Mouse (Mus musculus) olfactory bulb, adult 2 months (tissue): ENCODE measurements at regions not wholly inside any gene's neighbourhood (a gene's known extent, or its start where the extent isn't known, plus 50 kb on each side); places are given as distances from the start of the nearest gene placed in this dataset.

Experiments
- H3K27ac ChIP-seq: fragments of 200-500 bp; 2 replicates; pipeline ENCODE4 v1.5.1; 2012; ENCODE audit warnings: low read depth, low read length; ENCODE audit not compliant: insufficient read depth
- H3K4me1 ChIP-seq: fragments of 200-500 bp; 2 replicates; pipeline ENCODE4 v1.6.1; 2012; ENCODE audit warnings: low read length; ENCODE audit not compliant: control insufficient read depth, insufficient read depth
- H3K4me3 ChIP-seq: fragments of 200-500 bp; 2 replicates; pipeline ENCODE4 v1.5.1; 2012; ENCODE audit warnings: mild to moderate bottlenecking, low read depth, low read length, moderate library complexity; ENCODE audit not compliant: insufficient read depth
- CTCF ChIP-seq: fragments of 200-500 bp; IDR thresholded peaks from 2 replicates; pipeline ENCODE4 v1.5.1; 2012; ENCODE audit warnings: low read depth, mild to moderate bottlenecking, low read length, moderate library complexity; ENCODE audit not compliant: insufficient read depth
- POLR2A ChIP-seq: fragments of 200-500 bp; IDR thresholded peaks from 2 replicates; pipeline ENCODE4 v1.6.1; 2012; ENCODE audit warnings: mild to moderate bottlenecking, low read depth, low read length, moderate library complexity; ENCODE audit not compliant: insufficient read depth
- WGBS: fragments of 180-500 bp; shearing (Covaris S2); methylation state at CpG from one replicate; pipeline ENCODE4 v1.1.7; 2018; 5-methylcytosine and 5-hydroxymethylcytosine counted together

GRCm38 (mm10) chr3:130887540-130888312 lies 157.5 kb upstream of the Rpl34 start:
- H3K4me1 ChIP-seq: no peaks in the 10 kb centered on the region
- WGBS: 93% methylated on average over 3 of the region's 3 CpGs
- H3K27ac ChIP-seq: no peak overlapping the region
- no peak overlapping the region for H3K4me3 ChIP-seq
- TF ChIP-seq POLR2A: no peak
- TF ChIP-seq CTCF: no peak

GRCm38 (mm10) chr3:130885974-130886373 lies 155.8 kb upstream of the Rpl34 start:
- TF ChIP-seq CTCF (no peak), POLR2A (no peak)
- no peak overlapping the region for H3K27ac ChIP-seq
- no peak overlapping the region for H3K4me3 ChIP-seq
- 60% methylated on average over 6 of the region's 6 CpGs for WGBS
- H3K4me1 ChIP-seq: no peaks in the 10 kb centered on the region

- Histone ChIP-seq H3K27ac (no peak overlapping the region), H3K4me3 (no peak overlapping the region), H3K4me1 (no peaks in the 10 kb centered on the region)
- WGBS: 86% methylated on average over 9 of the region's 9 CpGs
- no peak for TF ChIP-seq POLR2A
- no peak for TF ChIP-seq CTCF
These were observed 154.2 kb upstream of the Rpl34 start for GRCm38 (mm10) chr3:130884393-130884792.

GRCm38 (mm10) chr3:130883928-130884327 lies 153.7 kb upstream of the Rpl34 start:
- Histone ChIP-seq H3K4me3 (no peak overlapping the region), H3K4me1 (no peaks in the 10 kb centered on the region), H3K27ac (no peak overlapping the region)
- WGBS: 92% methylated on average over 4 of the region's 4 CpGs
- TF ChIP-seq CTCF: no peak
- no peak for TF ChIP-seq POLR2A

GRCm38 (mm10) chr3:130883319-130883718 lies 153.1 kb upstream of the Rpl34 start:
- 94% methylated on average over 6 of the region's 6 CpGs for WGBS
- H3K27ac ChIP-seq: no peak overlapping the region
- no peaks in the 10 kb centered on the region for H3K4me1 ChIP-seq
- no peak overlapping the region for H3K4me3 ChIP-seq
- TF ChIP-seq POLR2A (no peak), CTCF (no peak)

- Histone ChIP-seq H3K4me1 (no peaks in the 10 kb centered on the region), H3K27ac (no peak overlapping the region), H3K4me3 (no peak overlapping the region)
- TF ChIP-seq POLR2A: no peak
- WGBS: 56% methylated on average over 6 of the region's 6 CpGs
These were observed 150.3 kb upstream of the Rpl34 start for GRCm38 (mm10) chr3:130880482-130880881.

GRCm38 (mm10) chr3:130879463-130879862 lies 149.3 kb upstream of the Rpl34 start:
- 76% methylated on average over 8 of the region's 8 CpGs for WGBS
- no peak overlapping the region for H3K27ac ChIP-seq
- no peak for TF ChIP-seq POLR2A
- no peak for TF ChIP-seq CTCF
- H3K4me3 ChIP-seq: no peak overlapping the region
- H3K4me1 ChIP-seq: no peaks in the 10 kb centered on the region

GRCm38 (mm10) chr3:130878834-130879233 lies 148.6 kb upstream of the Rpl34 start:
- 88% methylated on average over 7 of the region's 7 CpGs for WGBS
- TF ChIP-seq CTCF: no peak
- H3K4me3 ChIP-seq: no peak overlapping the region
- H3K4me1 ChIP-seq: no peaks in the 10 kb centered on the region
- no peak overlapping the region for H3K27ac ChIP-seq

- no peaks in the 10 kb centered on the region for H3K4me1 ChIP-seq
- H3K27ac ChIP-seq: no peak overlapping the region
- no peak overlapping the region for H3K4me3 ChIP-seq
- WGBS: 93% methylated on average over 5 of the region's 5 CpGs
- TF ChIP-seq CTCF: no peak
- TF ChIP-seq POLR2A: no peak
These were observed 147.8 kb upstream of the Rpl34 start for GRCm38 (mm10) chr3:130877981-130878380.

- Histone ChIP-seq H3K27ac (no peak overlapping the region), H3K4me1 (no peaks in the 10 kb centered on the region), H3K4me3 (no peak overlapping the region)
- 87% methylated on average over 11 of the region's 11 CpGs for WGBS
- TF ChIP-seq CTCF (no peak), POLR2A (no peak)
These were observed 143.5 kb upstream of the Rpl34 start for GRCm38 (mm10) chr3:130873745-130874144.
